Mouse (Mus musculus): ENCODE measurements around the gene Pcdh15. TPM values are rescaled to one million over a fixed set of nuclear protein-coding genes. Genes with fewer than 3 reads are reported as not detected.

Gene Pcdh15
- polyA plus RNA-seq, 1 experiment, result not detected

GRCm38 (mm10) chr10:74147966-74148365 lies 1048.8 kb downstream of the Pcdh15 start:
- no peaks in the 10 kb centered on the region for H3K4me1 ChIP-seq (ENCODE audit: control insufficient read depth, insufficient read depth, low read length)
- H3K4me3 ChIP-seq (ENCODE audit: insufficient read depth, low read length), result no peak overlapping the region
- TF ChIP-seq POLR2A (IDR thresholded peaks at IDR 0.05; ENCODE audit: borderline replicate concordance, low read depth, low read length) (no peak), CTCF (IDR thresholded peaks at IDR 0.05; ENCODE audit: low read depth, low read length) (no peak)
- H3K27ac ChIP-seq (ENCODE audit: insufficient read depth, low read depth, low read length), result no peak overlapping the region

- Histone ChIP-seq H3K27ac (ENCODE audit: insufficient read depth, low read depth, low read length) (no peak overlapping the region), H3K4me1 (ENCODE audit: control insufficient read depth, insufficient read depth, low read length) (no peaks in the 10 kb centered on the region), H3K4me3 (ENCODE audit: insufficient read depth, low read length) (no peak overlapping the region)
- TF ChIP-seq POLR2A (IDR thresholded peaks at IDR 0.05; ENCODE audit: borderline replicate concordance, low read depth, low read length) (no peak), CTCF (IDR thresholded peaks at IDR 0.05; ENCODE audit: low read depth, low read length) (no peak)
These were observed 1082.8 kb downstream of the Pcdh15 start for GRCm38 (mm10) chr10:74181921-74182320.

DNA sequence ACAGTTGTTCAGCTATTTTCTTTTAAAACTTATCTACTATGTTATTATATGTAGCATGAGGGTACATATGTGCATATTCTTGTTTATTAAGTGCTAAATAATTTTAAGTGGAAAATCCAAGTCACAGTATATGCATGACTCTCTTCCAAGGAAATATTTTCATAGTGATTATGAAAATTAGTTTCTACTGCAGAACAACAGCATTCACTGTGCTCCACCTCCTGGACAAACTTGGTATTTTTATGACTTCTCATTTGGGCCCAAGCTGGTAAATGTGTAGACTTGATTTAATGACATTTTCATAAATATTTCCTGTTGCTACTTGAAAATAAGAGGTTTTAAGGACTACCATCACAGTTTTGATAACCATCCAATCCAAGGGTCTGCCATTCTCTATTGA lies 1104.5 kb downstream of the Pcdh15 start:
- Histone ChIP-seq H3K4me1 (ENCODE audit: control insufficient read depth, insufficient read depth, low read length) (no peaks in the 10 kb centered on the region), H3K4me3 (ENCODE audit: insufficient read depth, low read length) (no peak overlapping the region), H3K27ac (ENCODE audit: insufficient read depth, low read depth, low read length) (no peak overlapping the region)
- TF ChIP-seq CTCF (IDR thresholded peaks at IDR 0.05; ENCODE audit: low read depth, low read length) (no peak), POLR2A (IDR thresholded peaks at IDR 0.05; ENCODE audit: borderline replicate concordance, low read depth, low read length) (no peak)

DNA sequence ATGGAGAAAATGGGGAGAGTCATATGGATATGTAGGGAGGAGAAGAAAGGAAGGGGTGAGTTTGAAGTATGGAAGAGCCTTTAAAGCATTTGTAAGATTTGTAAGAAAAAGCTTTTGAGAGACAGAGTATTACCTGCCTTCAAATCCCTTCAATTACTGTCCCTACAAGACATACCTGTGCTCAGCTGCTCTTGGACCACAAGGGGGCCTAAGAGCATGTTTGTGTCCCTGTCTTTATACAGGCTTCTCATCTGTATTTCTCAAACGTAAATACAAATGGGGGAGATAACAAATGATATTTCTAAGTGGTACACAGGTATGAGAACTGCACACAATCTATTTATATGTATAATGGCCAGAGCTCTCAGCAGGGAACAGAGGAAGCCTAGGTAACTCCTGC lies 1118.1 kb downstream of the Pcdh15 start:
- no peak for TF ChIP-seq CTCF (IDR thresholded peaks at IDR 0.05; ENCODE audit: low read depth, low read length)
- Histone ChIP-seq H3K4me3 (ENCODE audit: insufficient read depth, low read length) (no peak overlapping the region), H3K27ac (ENCODE audit: insufficient read depth, low read depth, low read length) (no peak overlapping the region), H3K4me1 (ENCODE audit: control insufficient read depth, insufficient read depth, low read length) (no peaks in the 10 kb centered on the region)

- Histone ChIP-seq H3K27ac (ENCODE audit: insufficient read depth, low read depth, low read length) (no peak overlapping the region), H3K4me3 (ENCODE audit: insufficient read depth, low read length) (no peak overlapping the region), H3K4me1 (ENCODE audit: control insufficient read depth, insufficient read depth, low read length) (no peaks in the 10 kb centered on the region)
- TF ChIP-seq POLR2A (IDR thresholded peaks at IDR 0.05; ENCODE audit: borderline replicate concordance, low read depth, low read length) (no peak), CTCF (IDR thresholded peaks at IDR 0.05; ENCODE audit: low read depth, low read length) (no peak)
These were observed 1121.3 kb downstream of the Pcdh15 start for GRCm38 (mm10) chr10:74220439-74220838.

- TF ChIP-seq CTCF (IDR thresholded peaks at IDR 0.05; ENCODE audit: low read depth, low read length), result no peak
- no peak for TF ChIP-seq POLR2A (IDR thresholded peaks at IDR 0.05; ENCODE audit: borderline replicate concordance, low read depth, low read length)
- Histone ChIP-seq H3K4me1 (ENCODE audit: control insufficient read depth, insufficient read depth, low read length) (no peaks in the 10 kb centered on the region), H3K4me3 (ENCODE audit: insufficient read depth, low read length) (no peak overlapping the region), H3K27ac (ENCODE audit: insufficient read depth, low read depth, low read length) (no peak overlapping the region)
These were observed 1158.7 kb downstream of the Pcdh15 start for GRCm38 (mm10) chr10:74257716-74258446.

GRCm38 (mm10) chr10:74258639-74259038 lies 1159.5 kb downstream of the Pcdh15 start:
- no peak for TF ChIP-seq CTCF (IDR thresholded peaks at IDR 0.05; ENCODE audit: low read depth, low read length)
- no peak for TF ChIP-seq POLR2A (IDR thresholded peaks at IDR 0.05; ENCODE audit: borderline replicate concordance, low read depth, low read length)
- Histone ChIP-seq H3K27ac (ENCODE audit: insufficient read depth, low read depth, low read length) (no peak overlapping the region), H3K4me3 (ENCODE audit: insufficient read depth, low read length) (no peak overlapping the region), H3K4me1 (ENCODE audit: control insufficient read depth, insufficient read depth, low read length) (no peaks in the 10 kb centered on the region)

- Histone ChIP-seq H3K4me3 (ENCODE audit: insufficient read depth, low read length) (no peak overlapping the region), H3K27ac (ENCODE audit: insufficient read depth, low read depth, low read length) (no peak overlapping the region)
- TF ChIP-seq CTCF (IDR thresholded peaks at IDR 0.05; ENCODE audit: low read depth, low read length) (no peak), POLR2A (IDR thresholded peaks at IDR 0.05; ENCODE audit: borderline replicate concordance, low read depth, low read length) (no peak)
These were observed 1170.6 kb downstream of the Pcdh15 start for GRCm38 (mm10) chr10:74269637-74270269.

DNA sequence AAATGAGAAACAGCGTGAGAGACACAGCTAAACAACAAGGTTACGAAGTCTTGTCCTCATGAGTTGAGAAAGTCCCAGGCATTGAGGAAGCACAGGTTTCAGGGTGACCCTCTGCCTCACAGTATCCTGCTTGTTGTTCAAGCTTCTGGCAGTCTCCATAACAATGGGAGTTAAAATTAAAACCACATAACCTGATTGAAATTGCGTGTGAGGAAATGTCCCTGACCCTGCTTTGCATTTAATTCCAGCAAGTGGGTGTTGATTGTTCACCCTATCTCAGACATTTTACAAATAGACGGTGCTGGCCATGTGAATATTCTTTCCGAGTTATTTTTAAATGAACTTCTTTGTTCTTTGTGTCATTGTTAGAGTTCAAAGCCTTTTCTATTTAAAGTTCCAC lies 1171.8 kb downstream of the Pcdh15 start:
- no peaks in the 10 kb centered on the region for H3K4me1 ChIP-seq (ENCODE audit: control insufficient read depth, insufficient read depth, low read length)
- no peak for TF ChIP-seq CTCF (IDR thresholded peaks at IDR 0.05; ENCODE audit: low read depth, low read length)
- H3K27ac ChIP-seq (ENCODE audit: insufficient read depth, low read depth, low read length), result no peak overlapping the region
- no peak overlapping the region for H3K4me3 ChIP-seq (ENCODE audit: insufficient read depth, low read length)

More at GRCm38 (mm10) chr10:74269637-74270269, 1170.6 kb downstream of the Pcdh15 start:
- no peaks in the 10 kb centered on the region for H3K4me1 ChIP-seq (ENCODE audit: control insufficient read depth, insufficient read depth, low read length)

DNA sequence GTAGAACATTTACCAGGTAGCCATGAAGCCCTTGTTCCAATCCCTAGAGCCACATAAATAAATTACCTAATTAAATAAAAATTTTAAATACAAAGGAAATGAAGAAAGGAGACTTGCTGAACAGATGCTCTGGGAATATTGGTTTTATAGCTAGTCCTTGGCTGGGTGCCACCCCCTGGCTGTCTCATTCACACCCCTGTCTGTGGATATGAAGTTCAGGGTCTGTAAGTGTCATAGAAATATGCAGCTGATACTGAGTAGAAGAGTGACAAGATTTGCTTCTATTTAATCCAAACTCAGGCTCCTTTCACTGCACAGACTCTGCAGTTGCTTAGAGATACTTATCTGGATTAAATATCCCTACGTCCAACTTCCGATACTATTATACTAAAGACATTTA lies 1205.0 kb downstream of the Pcdh15 start:
- H3K27ac ChIP-seq (ENCODE audit: insufficient read depth, low read depth, low read length), result no peak overlapping the region
- no peaks in the 10 kb centered on the region for H3K4me1 ChIP-seq (ENCODE audit: control insufficient read depth, insufficient read depth, low read length)
- TF ChIP-seq CTCF (IDR thresholded peaks at IDR 0.05; ENCODE audit: low read depth, low read length), result no peak
- no peak for TF ChIP-seq POLR2A (IDR thresholded peaks at IDR 0.05; ENCODE audit: borderline replicate concordance, low read depth, low read length)
- no peak overlapping the region for H3K4me3 ChIP-seq (ENCODE audit: insufficient read depth, low read length)

Data from bone marrow macrophage, adult 2 months (primary cell).